Mouse (Mus musculus): Measurements from ENCODE around the gene Lama5. TPM values are rescaled to one million over a fixed set of nuclear protein-coding genes. Genes with fewer than 3 reads are reported as not detected.
"Not testable (repeated sequence)": the region's sequence is repeated elsewhere in the genome, so short reads cannot be mapped to it uniquely, and the experiment has no call there.

The Lama5 gene
- 144 and 160 TPM in 2 replicates for polyA plus RNA-seq (2012; rRNA removed)

DNA sequence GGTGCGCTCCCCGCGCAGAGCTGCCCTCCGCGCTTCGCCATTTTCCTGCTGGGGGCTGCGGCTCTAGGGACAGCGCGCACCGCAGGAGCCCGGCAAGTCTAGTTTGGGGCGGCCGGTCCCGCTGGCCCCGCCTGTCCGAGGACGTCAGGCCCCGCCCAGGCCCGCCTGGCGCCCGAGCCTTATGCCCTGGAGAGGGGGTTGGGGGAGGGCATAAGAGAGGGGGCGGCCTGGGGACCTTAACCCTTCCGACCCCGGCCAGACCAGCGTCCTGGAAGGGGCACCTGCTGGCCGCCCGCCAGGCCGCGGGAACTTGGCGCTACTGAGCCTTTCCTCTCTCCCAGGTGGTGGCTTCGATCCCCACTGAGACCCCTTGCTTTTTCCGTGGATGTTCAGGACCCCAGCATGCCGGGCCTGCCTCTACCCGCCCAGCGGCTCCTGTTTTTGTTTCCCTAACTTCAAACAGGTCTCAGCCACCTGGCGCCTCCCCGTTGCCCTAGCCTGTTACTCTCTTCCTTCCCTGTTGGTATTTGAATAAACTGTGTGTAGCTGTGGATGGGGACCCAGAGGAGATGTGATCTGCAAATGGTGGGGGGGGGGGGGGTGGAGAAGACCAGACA lies at the start of gene Lama5:
TSS of gene Lama5 (minus strand) at position 98 of the 617 bp plus-strand sequence.
- DNase-seq (ENCODE audit: low spot score), result peak; percentile 80

DNA sequence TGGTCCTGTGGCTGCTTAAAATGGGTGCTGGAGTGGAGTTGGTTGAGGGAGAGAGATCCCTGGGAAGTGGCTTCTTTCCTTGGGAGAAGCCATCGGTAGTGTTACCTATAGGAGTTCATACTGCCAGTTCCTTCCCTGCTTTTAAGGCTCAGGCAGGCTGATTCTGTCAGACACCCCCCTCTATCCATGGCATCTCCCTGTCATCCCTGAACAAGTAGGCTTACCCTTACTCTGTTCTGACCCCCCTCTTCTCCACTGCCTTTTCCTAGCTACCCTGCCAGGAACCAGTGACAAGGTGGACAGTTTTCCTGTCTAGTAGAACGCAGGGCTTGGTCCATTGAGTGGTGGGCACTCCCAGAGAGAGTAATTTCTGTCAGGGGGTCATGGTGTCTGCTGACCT lies 48.9 kb upstream of the Lama5 start:
- no peak for DNase-seq (ENCODE audit: low spot score)

DNA sequence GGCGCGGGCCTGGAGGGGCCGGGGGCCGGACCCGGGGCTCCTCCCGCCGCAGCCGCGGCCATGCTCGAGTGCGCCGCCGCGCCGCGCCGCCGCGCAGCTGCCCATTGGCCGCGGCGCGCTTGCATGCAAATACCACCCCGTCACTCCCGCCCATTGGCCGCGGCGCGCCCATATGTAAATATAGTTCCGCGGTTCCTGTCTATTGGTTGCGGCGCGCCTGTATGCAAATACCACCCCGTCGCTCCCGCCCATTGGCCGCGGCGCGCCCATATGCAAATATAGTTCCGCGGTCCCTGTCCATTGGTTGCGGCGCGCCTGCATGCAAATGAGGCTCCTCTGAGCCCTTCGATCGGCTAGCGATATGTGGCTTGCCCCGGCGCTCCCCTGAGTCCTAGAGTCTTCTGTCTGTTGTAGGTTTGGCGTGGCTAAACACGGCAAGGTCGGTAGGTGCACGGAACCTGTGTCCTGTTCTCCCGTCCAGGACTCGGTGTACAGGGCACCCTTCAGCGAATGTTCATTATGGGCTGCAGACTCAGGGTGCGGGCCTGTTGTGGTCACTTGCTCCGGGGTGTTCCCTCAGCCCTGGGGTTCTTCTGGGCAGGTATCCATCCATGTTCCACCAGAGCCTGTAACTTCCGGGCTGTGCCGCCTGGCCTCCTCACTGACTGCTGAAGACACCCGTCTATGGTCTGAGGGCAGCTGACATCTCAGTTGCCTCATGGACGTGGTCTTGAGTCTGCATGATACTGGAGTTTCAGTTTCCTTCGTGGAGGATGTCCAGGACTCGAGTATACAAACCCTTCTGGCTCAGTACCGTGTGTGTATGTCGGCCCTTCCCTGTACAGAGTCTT lies 48.0 kb upstream of the Lama5 start, which contains the start of gene Cables2:
TSS of gene Cables2 (minus strand) at position 103 of the 851 bp plus-strand sequence.
- peak; percentile 79 for DNase-seq (ENCODE audit: low spot score)

DNA sequence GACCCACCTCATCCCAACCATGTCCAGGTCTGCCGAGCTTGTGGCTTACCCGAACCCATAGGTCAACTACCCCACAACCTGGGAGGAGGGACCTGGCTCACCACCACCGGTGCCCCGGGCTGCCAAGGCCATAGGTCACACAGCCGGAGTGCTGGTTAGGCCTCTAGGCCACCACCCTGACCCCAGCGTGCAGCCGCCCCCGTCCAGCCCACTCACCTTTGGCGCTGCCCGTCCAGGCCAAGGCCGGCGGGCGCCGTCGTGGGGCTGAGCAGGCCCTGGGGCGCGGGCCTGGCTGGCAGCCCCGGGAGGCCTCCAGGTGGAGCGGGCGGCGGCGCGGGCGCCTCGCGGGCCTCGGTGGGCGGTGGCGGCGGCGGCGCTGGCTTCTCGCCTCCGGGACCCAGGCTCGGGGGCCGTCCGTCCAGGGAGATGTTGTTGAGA lies 47.2 kb upstream of the Lama5 start:
- peak; percentile 74 for DNase-seq (ENCODE audit: low spot score)

DNA sequence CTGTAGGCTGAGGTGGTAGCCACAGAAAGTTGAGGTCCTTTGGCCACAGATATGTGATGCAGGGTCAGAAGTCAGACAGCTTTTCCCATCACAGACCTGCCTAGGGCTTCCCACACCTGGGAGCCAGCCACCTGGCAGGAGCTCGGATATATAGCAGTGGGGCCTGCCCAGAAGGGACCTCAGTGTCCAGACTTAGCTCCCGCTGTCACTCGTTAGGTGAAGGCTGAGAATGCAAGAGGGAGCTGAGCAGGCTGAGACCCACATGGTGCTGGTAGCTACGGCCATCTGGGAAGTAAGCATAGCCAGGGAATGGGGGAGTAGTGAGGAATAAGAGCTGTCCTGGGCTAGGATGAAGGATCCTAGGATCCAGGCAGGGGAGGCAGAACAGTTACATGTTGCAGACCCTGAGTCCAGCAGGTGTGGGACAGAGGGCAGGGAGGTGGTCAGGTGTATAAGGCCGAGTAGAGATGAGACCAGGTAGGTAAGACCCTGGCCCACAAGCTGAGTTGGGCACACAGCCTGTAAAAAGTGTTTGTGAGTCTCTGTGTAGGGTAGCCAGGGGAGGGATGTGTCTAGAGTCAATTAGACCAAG lies 46.2 kb upstream of the Lama5 start:
- DNase-seq (ENCODE audit: low spot score), result no peak

DNA sequence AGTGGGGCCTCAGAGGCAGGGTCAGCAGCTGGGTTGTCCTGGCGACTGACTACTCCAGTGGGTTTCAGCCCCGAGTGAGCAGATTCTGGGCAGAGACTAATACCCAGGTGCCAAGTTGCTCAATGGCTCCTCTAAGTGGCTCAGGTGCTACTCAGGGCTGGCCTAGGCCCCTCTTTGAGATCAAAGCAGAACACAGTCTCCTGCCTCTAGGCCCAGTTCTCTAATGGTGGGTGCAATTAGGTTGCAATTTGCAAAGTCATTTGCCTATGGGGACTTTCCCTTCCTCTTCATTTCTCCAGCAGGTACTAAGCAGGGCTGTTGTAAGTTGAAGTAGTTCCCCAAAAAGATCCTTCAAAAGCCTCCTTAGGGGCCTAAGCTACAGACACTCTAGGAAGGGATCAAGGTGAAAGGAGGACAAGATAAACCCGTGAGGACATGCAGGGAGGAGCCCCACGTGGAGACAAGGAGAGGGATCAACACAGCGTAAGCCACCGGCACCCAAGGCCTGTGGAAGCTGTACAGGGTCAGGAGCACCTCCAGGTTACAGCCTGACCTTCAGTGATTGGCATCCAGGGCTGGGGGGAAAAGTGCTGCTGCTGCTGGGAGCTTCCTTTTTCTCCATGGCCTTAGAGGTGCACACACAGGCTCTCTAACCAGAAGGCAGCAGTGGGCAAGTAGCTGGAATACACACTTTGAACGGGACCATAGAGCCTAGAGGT lies 45.0 kb upstream of the Lama5 start:
- no peak for DNase-seq (ENCODE audit: low spot score)

DNA sequence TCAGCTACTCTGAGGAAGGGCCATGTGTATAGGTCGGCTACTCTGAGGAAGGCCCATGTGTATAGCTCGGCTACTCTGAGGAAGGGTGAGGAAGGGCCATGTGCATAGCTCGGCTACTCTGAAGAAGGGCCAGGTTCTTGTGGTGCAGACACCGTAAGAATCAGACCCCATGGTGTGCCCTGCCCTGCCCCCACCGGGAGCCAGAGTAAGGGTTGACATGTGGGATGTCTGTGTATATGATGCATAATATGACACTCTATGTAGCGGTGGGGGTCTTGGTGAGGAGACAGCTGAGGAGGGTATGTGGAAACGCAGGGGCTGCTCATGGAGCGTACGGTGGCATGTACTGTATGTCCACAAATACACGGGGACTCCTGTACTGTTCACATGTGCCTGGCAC lies 43.7 kb upstream of the Lama5 start:
- no peak for DNase-seq (ENCODE audit: low spot score)

DNA sequence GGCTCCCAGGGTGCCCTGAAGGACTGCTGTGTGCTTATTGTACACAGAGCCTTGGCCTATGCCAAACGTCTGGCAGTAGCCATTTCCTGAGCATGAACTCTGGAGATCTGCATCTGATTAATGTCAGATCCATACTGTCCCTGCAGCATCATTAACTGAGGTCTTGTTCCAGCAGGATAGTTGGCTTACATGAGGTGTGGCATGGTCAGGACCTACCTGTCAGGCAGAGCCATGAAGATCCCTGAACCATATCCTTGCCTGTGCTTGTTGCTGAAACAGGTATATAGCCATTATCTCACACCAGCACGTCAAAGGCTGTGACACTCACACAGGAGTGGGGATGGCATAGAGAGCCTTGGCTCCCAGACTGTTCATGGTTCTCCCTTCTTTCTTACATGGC lies 42.3 kb upstream of the Lama5 start:
- no peak for DNase-seq (ENCODE audit: low spot score)

DNA sequence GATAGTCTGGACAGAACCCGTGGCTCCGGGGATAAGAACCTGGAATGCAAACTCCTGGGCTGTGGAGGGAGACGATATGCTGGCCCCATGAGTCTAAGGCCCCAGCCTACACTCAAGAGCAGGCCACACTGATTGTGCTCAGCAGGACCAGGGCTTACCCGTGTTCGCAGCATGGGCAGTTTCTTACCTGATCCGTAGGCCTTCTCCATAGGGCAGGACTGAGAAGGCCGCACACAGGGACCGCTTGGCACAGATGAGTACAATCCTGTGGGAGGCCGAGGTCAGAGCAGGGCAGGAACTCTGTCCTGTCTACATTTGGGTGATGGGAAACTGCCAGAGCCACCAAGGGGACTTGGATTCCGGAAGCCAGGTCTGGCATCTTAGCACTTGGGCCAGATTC lies 37.2 kb upstream of the Lama5 start:
- no peak for DNase-seq (ENCODE audit: low spot score)

DNA sequence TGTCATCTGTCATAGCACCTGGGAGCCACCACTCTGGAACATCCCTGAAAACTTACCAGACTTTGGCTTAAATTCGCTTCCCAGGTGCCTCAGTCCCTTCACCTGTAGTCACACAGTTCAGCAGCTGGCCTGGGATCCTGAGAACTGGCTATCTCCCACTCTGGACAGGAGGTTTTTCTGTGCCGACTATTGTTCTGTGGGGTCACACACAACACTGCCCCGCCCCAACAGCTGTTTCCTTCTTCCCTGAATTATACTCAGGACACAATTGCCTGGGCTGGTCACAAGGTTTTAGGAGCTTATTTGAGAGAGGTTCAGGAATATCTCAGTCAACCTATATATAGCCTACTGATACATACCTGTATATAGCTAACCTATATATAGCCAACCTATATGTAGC lies 36.8 kb upstream of the Lama5 start:
- DNase-seq (ENCODE audit: low spot score), result no peak

DNA sequence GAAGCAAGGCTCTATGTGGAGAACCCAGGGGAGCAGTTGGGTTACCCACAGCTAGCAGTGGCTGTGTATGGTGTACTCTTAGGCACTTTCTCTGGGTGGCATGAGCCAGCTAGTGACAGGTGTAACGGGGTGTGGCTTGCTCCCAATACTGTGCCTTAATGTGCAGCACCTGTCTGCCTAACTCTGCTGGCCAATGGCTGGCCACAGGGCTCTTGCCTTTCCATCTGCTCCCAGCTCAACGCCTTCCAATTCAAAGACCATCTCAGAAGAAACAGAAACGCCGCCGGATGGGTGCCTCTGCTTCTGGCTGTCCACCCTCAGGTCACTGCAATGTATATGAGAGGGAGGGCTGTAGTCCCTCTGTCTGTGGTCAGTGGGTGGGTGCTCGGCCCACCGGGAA lies 36.2 kb upstream of the Lama5 start:
- DNase-seq (ENCODE audit: low spot score), result no peak

DNA sequence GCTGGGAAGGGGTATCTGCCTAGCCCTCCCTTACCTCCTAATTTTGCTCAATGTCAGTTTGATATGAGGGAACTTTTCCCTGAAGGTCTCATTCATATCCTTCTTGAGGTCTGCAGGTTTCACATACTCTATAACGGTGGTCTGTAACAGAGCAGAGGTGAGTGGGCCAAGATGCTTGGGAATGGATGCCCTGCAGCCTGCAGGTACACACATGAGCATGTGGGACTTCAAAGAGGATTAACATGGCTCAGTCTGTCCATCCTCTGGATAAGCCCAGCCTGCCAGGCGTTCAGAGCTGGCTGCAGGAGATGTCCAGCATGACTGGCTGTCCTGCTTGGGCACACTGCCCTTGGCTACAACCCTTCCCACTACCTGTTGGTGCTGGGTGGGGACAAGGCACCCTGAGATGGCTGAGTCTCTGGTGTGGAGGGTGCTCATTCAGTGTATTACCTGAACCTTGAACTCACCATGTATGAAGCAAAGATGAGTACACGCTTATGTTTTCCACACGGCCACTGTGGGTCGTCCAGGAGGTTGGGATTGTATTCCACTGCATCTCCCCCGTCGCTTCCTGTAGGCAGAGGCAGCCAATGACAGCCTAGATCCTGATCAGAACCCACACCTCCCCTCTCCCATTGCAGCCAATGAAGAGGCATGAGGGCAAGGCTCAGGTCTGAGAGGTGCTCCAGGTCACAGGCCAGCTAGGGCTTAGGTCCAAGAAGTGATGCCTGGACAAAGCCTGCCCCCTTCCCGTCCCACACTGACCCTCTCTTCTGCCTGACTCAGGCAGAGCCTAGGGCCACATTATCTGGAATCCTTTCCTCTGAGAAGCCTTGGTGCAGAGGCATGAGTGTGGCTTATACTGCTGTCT lies 35.2 kb upstream of the Lama5 start:
- DNase-seq (ENCODE audit: low spot score), result no peak

DNA sequence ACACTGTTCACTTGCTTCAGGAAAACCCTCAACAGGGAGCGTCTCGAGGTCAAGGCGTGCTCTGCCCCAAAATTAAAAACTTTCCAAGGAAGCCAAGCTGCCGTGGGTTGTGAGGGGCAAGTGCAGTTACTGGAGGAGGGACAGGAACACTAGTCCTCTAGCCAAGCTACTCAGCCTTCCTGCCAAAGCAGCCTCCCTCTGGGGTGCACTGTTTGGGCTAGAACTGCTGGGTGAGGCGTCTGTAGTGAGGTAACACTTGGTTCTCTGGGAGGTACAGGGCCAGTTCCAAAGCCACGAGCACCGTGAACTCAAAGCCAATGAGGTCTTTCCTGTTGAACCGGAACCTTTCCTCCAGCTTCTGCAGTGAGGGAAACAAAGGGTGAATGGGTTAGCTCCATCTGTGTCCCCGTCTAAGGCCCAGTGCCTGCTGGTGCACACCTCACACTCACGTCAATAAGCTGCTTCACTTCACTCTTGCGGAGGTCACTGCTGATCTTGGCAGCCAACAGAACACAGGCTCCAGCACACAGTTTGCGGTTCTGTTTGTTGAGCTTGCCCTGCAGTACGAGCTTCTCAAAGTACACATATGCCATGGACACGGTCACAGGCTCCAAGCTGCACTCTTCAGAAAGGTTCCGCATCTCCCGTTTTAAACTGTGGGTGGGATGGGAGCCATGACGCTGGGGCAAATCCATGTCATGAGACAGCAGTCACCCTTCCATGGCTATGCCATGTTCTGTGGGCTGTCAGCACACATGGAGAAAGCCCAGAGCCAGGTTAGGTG lies 34.4 kb upstream of the Lama5 start:
- not testable (repeated sequence) for DNase-seq (ENCODE audit: low spot score)

DNA sequence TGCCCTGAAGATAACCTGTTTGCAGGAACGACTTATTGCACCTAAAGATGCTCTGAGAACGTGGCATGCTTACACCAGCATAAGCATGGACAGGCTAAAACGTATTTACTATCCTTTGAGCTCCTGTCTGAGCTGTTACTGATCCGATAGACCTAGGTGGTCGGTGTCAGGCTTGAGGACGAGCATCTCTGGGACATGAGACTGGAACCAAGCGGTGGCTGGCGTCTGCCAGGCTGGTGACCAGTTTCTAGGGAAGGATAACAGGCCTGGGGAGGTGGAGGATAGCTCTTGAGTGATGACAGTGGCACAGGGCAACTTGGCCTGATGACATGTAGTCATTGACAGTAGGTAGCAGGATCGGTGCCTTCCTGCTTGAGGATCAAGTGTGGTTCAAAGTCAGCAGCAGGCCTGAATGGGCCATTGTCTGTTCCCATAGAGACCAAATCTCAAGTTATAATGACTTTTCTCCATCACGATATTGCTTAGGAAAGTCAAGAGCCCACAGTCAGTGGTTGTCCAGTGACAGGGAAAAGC lies 33.4 kb upstream of the Lama5 start:
- DNase-seq (ENCODE audit: low spot score), result not testable (repeated sequence)

DNA sequence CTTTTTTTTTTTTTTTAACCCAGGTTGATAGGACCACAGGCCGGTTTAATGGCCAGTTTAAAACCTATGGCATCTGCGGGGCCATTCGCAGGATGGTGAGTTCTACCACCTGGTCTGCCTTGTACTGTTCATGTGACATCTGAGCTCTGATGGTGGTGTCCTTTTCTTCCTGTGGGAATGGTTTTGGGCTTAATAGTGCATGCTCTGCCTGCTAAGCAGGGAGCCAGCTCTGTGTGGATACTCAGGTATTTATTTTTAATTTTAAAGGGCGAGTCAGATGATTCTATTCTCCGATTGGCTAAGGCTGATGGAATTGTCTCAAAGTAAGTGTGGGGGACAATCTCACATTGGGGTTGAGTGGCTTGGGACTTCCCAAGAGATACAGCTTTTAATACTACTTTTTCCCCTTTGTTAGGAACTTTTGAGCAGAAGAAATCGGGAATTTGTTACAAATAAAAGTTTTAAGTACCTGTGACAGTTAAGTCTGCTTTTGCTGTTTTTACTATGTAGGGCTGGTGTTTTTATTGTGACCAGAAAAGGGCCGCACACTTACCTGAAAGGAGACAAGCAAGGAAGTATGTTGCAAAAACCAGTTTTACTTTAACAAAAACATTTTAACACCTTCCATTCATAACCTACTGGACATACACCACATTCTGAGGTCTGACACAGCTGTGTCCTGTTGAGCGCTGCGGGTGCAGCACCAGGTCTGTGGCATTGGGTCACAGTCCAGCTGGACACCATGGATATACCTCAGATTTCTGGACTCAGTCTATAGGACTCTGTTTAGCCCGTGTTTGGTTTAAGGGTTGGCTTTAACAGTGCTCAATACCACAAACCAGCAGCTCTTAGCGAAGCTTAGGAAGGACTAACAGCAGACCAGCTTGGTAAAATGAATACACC lies 32.6 kb upstream of the Lama5 start:
- no peak for DNase-seq (ENCODE audit: low spot score)

DNA sequence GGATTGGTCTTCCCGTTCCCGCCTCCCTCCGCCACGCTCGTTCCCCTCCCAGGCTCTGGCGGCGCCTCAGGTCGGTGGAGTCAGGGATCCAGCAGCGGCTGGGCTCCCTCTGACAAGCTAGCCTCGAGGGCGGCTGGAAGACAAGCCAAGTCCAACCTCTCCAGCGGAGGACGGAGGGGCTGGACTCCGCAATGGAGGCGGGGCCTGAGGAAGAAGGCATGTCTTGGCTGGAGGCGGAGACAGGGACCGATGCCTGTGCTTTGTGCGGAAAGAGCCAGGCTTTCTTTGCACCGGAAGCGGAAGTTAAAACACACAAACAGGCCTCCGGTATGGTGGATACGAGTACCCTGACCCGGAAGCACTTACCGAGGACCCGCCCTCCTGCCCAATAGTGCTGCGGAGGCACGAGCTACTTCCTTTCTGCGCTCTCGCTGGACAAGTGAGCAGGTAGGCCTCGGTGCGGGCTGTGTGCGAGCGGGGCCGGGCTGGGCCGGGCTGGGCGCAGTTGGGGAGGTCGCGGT lies 31.4 kb upstream of the Lama5 start, which contains the start of gene Rps21:
TSS of gene Rps21 (plus strand) at position 377 of the 521 bp plus-strand sequence.
- DNase-seq (ENCODE audit: low spot score), result peak; percentile 88

DNA sequence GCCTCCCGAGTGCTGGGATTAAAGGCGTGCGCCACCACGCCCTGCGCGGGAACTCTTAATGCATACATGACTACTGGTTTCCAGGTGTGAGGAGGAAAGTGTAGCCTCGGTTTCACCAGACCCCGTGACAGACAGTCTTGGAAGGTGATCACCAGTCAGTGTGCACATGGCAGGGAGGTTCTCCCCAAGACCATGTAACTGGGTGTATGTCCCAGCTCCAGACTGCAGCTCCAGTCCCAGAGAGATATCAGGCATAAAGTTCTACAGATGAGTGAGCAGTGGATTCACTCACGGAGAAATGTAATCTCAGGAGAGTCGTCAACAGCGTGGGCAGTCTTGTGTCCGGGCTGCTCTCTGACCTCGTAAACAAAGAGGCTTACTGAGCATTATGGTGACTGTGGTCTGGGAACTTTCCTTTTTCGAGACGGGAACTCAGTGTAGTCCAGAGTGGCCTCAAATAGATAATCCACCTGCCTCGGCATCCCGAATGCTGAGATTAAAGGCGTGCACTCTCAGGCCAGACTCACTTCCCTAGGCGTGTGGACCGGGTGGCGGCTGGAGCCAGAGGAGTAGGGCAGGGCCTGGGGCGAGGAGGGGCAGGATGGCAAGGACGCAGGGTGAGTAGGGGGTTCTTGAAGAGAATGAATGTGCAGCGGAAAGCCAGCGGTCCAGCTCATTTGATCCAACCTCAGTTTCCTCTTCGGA lies 30.8 kb upstream of the Lama5 start:
- no peak for DNase-seq (ENCODE audit: low spot score)

DNA sequence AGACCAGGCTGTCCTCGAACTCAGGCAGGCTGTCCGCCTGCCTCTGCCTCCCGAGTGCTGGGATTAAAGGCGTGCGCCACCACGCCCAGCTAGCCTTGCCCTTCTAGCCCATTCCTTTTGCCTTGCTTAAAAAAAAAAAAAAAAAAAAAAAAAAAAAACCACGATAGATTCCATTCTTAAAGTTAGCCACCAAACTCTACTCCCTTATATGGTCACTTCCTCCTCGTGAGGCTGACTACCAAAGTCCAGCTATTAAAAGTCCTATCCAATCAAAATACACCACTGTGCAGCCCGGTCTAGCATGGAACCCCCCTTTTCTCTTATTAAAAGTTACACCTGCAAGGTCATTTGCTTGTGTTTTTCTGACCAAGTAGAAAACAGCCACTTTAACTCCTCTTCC lies 30.0 kb upstream of the Lama5 start:
- DNase-seq (ENCODE audit: low spot score), result no peak

Measured in urinary bladder, adult 2 months (tissue).